ENCODE assay signal across 8 mouse cellular contexts in the genomic region with DNA sequence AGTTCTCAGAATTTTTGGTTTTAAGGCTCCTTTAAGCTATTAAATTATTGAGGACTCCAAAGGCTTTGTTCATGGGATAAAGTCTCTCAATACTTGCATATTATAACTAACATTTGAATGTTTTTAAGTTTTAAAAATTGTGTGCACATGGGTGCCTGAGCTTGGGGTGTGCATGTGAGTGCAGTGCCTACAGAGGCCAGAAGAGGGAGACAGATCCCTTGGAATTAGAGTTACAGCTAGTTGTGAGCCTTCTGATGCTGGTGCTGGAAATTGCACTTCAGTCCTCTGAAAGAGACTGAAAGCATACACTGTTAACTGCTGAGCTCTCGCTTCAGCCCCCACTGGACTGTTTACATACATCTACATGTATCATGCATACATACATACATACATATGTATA.
DNase-seq lines count a peak whose midpoint lies in the region; ATAC-seq and TF ChIP-seq lines count a peak whose summit lies in the region.

No protein-coding gene starts in this region.

- ATAC-seq in megakaryocyte, adult 5-6 weeks (ENCODE audit: poor library complexity, severe bottlenecking) = peak; percentile 75

- no peak for DNase-seq in gastrocnemius, adult 2 months
- no peak for DNase-seq in gastrocnemius, postnatal 25 days
- DNase-seq in spleen, adult 12 weeks (ENCODE audit: low spot score) = peak; percentile 5
- DNase-seq in spleen, postnatal 36 days (ENCODE audit: low spot score in 2 of 2) = no peak
- no peak for DNase-seq in right cerebral cortex, adult 2 months (ENCODE audit: low spot score in 2 of 2)
- no peak for DNase-seq in frontal cortex, postnatal 10 days (ENCODE audit: low spot score in 2 of 2)

- no peak overlapping the region for H3K27ac ChIP-seq in gastrocnemius, adult 2 months
- H3K27ac ChIP-seq in cortical plate, adult 2 months (ENCODE audit: insufficient read depth, low read length) = no peak overlapping the region

- TF ChIP-seq CTCF in gastrocnemius, adult 2 months (IDR thresholded peaks at IDR 0.05) = peak; percentile 71
- TF ChIP-seq CTCF in cortical plate, adult 2 months (IDR thresholded peaks at IDR 0.05; ENCODE audit: extremely low read depth, insufficient read depth, low read length) = peak; percentile 53

- peaks cover 2% of the 10 kb centered on the region; the same call in 1 of the 2 replicates for H3K4me1 ChIP-seq in cortical plate, adult 2 months (ENCODE audit: control insufficient read depth, insufficient read depth, low read length)

- no peak overlapping the region for H3K4me3 ChIP-seq in gastrocnemius, adult 2 months
- H3K4me3 ChIP-seq in cortical plate, adult 2 months (ENCODE audit: insufficient read depth, low read length) = no peak overlapping the region

- no peak for TF ChIP-seq POLR2A in cortical plate, adult 2 months (IDR thresholded peaks at IDR 0.05; ENCODE audit: extremely low read depth, insufficient read depth, low read length)

- intact Hi-C loops in gastrocnemius, adult 2 months (cut with DNase I) = loop anchor here (5.0 kb wide), 1 partner anchor 265 kb away; no protein-coding TSS in a partner anchor
